Mouse (Mus musculus) lung, postnatal 0 days (tissue): ENCODE measurements around the gene H2afv. TPM values are rescaled to one million over a fixed set of nuclear protein-coding genes. Genes with fewer than 3 reads are reported as not detected.

Experiments used
- ATAC-seq: fragments of 200-750 bp; cut with Nextera tagmentation; 2 replicates; pipeline ENCODE4 v1.8.0; 2017; ENCODE audit warnings: moderate library complexity
- DNase-seq: peaks from one replicate; pipeline ENCODE4 v3.0.0-alpha.2; 2016; ENCODE audit warnings: low spot score
- H3K27ac ChIP-seq: fragments of 300-500 bp; sonication (generic); 2 replicates; pipeline ENCODE4 v1.5.1; 2014; ENCODE audit warnings: antibody characterized with exemption, mild to moderate bottlenecking, low read length, mixed read lengths
- H3K27me3 ChIP-seq: fragments of 300-500 bp; sonication (generic); replicated peaks from 2 replicates; pipeline ENCODE4 v1.6.1; 2014; ENCODE audit warnings: low read length, mixed read lengths; ENCODE audit not compliant: insufficient read depth
- H3K36me3 ChIP-seq: fragments of 300-500 bp; sonication (generic); 2 replicates; pipeline ENCODE4 v1.6.1; 2014; ENCODE audit warnings: low read length, mixed read lengths; ENCODE audit not compliant: insufficient read depth
- H3K4me1 ChIP-seq: fragments of 300-500 bp; sonication (generic); 2 replicates; pipeline ENCODE4 v1.6.1; 2014; ENCODE audit warnings: antibody characterized with exemption, low read depth, low read length, mixed read lengths; ENCODE audit not compliant: insufficient read depth
- H3K4me2 ChIP-seq: fragments of 300-500 bp; sonication (generic); replicated peaks from 2 replicates; pipeline ENCODE4 v1.6.1; 2014; ENCODE audit warnings: low read depth, mild to moderate bottlenecking, low read length, moderate library complexity, mixed read lengths
- H3K4me3 ChIP-seq: fragments of 300-500 bp; sonication (generic); 2 replicates; pipeline ENCODE4 v1.5.1; 2014; ENCODE audit warnings: low read depth, low read length
- H3K9ac ChIP-seq: fragments of 300-500 bp; sonication (generic); replicated peaks from 2 replicates; pipeline ENCODE4 v1.6.1; 2014; ENCODE audit warnings: low read depth, mild to moderate bottlenecking
- H3K9me3 ChIP-seq: fragments of 300-500 bp; sonication (generic); 2 replicates; pipeline ENCODE4 v1.6.1; 2016; ENCODE audit warnings: low read length, mixed read lengths
- CTCF ChIP-seq: IDR thresholded peaks from 2 replicates; pipeline ENCODE4 v1.5.1; 2016; ENCODE audit warnings: antibody characterized with exemption, mild to moderate bottlenecking
- EP300 ChIP-seq: IDR thresholded peaks from 2 replicates; pipeline ENCODE4 v1.6.1; 2016; ENCODE audit warnings: antibody characterized with exemption, mild to moderate bottlenecking, control low read depth
- WGBS: fragments of 180-500 bp; shearing (Covaris S2); extraction: QIAGEN DNeasy Blood & Tissue Kit; methylation state at CpG from one replicate; pipeline ENCODE4 v1.1.7; 2014; 5-methylcytosine and 5-hydroxymethylcytosine counted together
- microRNA-seq: library from miRNA; unstranded; fragments of <30 nt; microRNA quantifications from one replicate; pipeline ENCODE4, GENCODE M21; 2016
- polyA plus RNA-seq: library from polyadenylated mRNA; unstranded; fragments of >200 nt; fragmentation: Nextera tagmentation; extraction: Ambion mirVana; gene quantifications from 2 replicates; pipeline ENCODE4 v1.2.1, GENCODE M21; 2015

The H2afv gene
- polyA plus RNA-seq, 1 experiment from 2014 or later: 268 TPM

- no peak for TF ChIP-seq EP300
- TF ChIP-seq CTCF: no peak
- WGBS: 0% methylated on average over 12 of the region's 43 CpGs
- H3K27me3 ChIP-seq: no peaks in the 10 kb centered on the region
- no peaks in the 10 kb centered on the region for H3K36me3 ChIP-seq
- H3K4me3 ChIP-seq: peak overlapping the region; percentile 80
- H3K9me3 ChIP-seq: no peaks in the 10 kb centered on the region
- H3K27ac ChIP-seq: peak overlapping the region; percentile 95
- peak overlapping the region; percentile 79 for H3K9ac ChIP-seq
- ATAC-seq: no peak
- DNase-seq: no peak
- H3K4me2 ChIP-seq: peak overlapping the region; percentile 94
- H3K4me1 ChIP-seq: peaks cover 8% of the 10 kb centered on the region; the same call in 1 of the 2 replicates
Observed at GRCm38 (mm10) chr11:6389483-6389921, 54.7 kb downstream of the H2afv start.

DNA sequence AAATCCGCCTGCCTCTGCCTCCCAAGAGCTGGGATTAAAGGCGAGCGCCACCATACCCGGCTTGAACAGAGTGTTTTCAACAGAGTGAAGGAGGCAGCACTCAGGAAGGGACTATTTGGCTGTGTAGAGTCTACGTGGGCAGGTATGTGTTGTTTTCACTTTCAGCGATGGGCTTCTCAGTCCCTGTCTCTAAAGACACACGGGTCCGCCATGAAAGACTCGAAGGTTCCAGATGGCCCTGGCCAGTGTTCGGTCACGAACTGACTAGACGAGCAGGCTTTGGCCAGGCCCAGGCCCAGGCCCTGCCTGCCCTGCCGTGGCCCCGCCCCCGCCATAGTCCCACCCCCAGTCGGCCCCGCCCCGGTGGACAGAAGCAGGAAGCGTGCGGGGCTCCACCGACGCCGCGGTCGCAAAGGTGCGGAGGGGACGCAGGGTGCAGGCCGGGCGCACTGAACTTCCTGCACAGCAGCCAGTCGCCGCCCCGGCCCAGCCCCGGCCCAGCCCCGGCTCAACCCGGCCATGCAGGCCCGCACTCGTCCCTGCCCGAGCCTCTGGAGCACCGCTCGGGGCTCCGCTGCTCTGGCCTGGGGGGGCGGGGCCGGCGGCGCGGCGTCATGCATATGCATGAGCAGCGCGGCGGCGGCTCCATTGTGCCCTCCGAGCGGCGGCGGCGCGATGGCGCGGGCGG, 55.4 kb downstream of the H2afv start, which contains the start of gene Zmiz2:
Zmiz2 (plus strand) TSS at position 349 of the 688 bp plus-strand sequence.
- Histone ChIP-seq H3K27ac (peak within 1 kb of the TSS; percentile 95), H3K4me1 (peaks cover 8% of the 10 kb centered on the region; the same call in 1 of the 2 replicates), H3K27me3 (no peaks in the 10 kb centered on the region), H3K9ac (peak within 1 kb of the TSS; percentile 79), H3K9me3 (no peaks in the 10 kb centered on the region), H3K36me3 (no peaks in the 10 kb centered on the region), H3K4me3 (peak within 1 kb of the TSS; percentile 80), H3K4me2 (peak within 1 kb of the TSS; percentile 94)
- ATAC-seq (peak; percentile 98), DNase-seq (peak; percentile 95)
- no peak for TF ChIP-seq EP300
- no peak for TF ChIP-seq CTCF
- WGBS: 7% methylated on average over 34 of the region's 60 CpGs

DNA sequence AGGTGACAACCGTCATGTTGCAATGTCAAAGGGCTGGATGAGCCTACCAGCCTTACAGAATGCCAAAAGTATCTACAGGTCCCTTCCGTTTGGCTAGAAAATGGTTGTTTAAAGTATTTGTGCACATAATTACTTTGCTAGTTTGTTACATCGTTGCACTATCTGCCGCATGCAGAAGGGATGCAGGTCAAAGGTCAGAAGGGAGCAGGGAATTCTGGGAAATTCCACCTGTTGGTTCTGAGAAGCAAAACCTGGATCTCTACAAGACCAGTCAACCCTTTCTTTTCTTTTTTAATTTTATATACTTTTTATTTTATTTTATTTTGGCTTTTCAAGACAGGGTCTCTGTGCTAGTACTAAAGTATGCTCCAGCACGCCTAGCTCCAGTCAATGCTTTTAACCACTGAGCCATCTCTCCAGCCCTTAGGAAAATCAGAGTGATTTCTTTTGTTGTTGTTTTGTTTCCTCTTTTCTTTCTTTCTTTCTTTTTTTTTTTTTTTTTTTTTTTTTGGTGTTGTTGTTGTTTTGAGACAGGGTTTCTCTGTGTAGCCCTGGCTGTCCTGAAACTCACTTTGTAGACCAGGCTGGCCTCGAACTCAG, 56.0 kb downstream of the H2afv start:
- Histone ChIP-seq H3K4me3 (no peak overlapping the region), H3K4me1 (peaks cover 8% of the 10 kb centered on the region; the same call in 1 of the 2 replicates), H3K27ac (peak overlapping the region; percentile 95), H3K9me3 (no peaks in the 10 kb centered on the region), H3K27me3 (no peaks in the 10 kb centered on the region), H3K36me3 (no peaks in the 10 kb centered on the region), H3K4me2 (peak overlapping the region; percentile 94; the same call in 1 of the 2 replicates), H3K9ac (no peak overlapping the region)
- no peak for ATAC-seq
- DNase-seq: no peak
- TF ChIP-seq CTCF (no peak), EP300 (no peak)
- WGBS: 92% methylated on average over 6 of the region's 6 CpGs

DNA sequence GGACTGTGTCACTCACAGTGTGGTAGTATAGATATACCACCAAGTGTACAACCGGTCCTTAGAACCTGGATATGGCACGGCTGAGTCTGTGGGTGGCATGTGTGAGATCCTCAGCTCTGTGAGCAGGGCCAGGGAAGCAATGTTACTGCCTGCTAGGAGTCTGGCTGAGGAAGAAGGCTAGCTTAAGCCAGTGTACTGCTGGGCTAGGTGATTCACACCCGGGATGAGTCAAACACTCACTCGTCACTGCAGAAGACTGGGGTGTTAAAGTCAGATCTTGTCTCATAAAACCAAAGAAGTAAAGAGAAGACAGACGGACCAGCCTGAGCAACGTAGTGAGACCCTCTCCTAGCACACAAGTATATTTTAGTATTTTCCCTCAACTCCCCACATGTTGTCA, 63.3 kb downstream of the H2afv start:
- Histone ChIP-seq H3K4me3 (no peak overlapping the region), H3K27me3 (no peaks in the 10 kb centered on the region), H3K27ac (no peak overlapping the region), H3K4me1 (no peaks in the 10 kb centered on the region), H3K4me2 (no peak overlapping the region), H3K9ac (no peak overlapping the region), H3K36me3 (no peaks in the 10 kb centered on the region), H3K9me3 (no peaks in the 10 kb centered on the region)
- TF ChIP-seq EP300 (no peak), CTCF (no peak)
- DNase-seq (no peak), ATAC-seq (no peak)
- WGBS: 77% methylated on average over 6 of the region's 6 CpGs

Small RNAs within 50 kb of the gene (microRNA-seq; reads per million reads assigned to microRNA genes)
- gene Gm22123: not detected
- not detected for gene Mir7651

Other genes starting within 250 kb of the H2afv start
- gene A730071L15Rik, start 244.4 kb downstream of the H2afv start, polyA plus RNA-seq: 0.39 and 0.50 TPM in 2 replicates
- 26.8 TPM in 2 replicates for gene Nudcd3, start 244.0 kb downstream of the H2afv start, polyA plus RNA-seq
- gene Npc1l1, start 214.3 kb downstream of the H2afv start, polyA plus RNA-seq: not detected in 2 replicates
- gene Ddx56, start 176.7 kb downstream of the H2afv start, polyA plus RNA-seq: 38.2 and 41.9 TPM in 2 replicates
- gene Tmed4, start 169.6 kb downstream of the H2afv start, polyA plus RNA-seq: 92.0 and 95.7 TPM in 2 replicates
- gene Ogdh, start 152.8 kb downstream of the H2afv start, polyA plus RNA-seq: 78.8 and 84.1 TPM in 2 replicates
- gene Zmiz2, start 55.4 kb downstream of the H2afv start, polyA plus RNA-seq: 8.6 and 8.7 TPM in 2 replicates
- gene Ppia, start 29.0 kb downstream of the H2afv start, polyA plus RNA-seq: 3,011 and 3,180 TPM in 2 replicates
- 21.4 and 25.5 TPM in 2 replicates for gene Purb, start 31.5 kb upstream of the H2afv start, polyA plus RNA-seq
- 5.7 and 6.2 TPM in 2 replicates for gene Myo1g, start 76.5 kb upstream of the H2afv start, polyA plus RNA-seq
- 58.7 and 62.4 TPM in 2 replicates for gene Ccm2, start 102.4 kb upstream of the H2afv start, polyA plus RNA-seq
- gene Nacad, start 161.6 kb upstream of the H2afv start, polyA plus RNA-seq: 1.8 and 3.2 TPM in 2 replicates
- gene Tbrg4, start 181.6 kb upstream of the H2afv start, polyA plus RNA-seq: 10.8 and 10.9 TPM in 2 replicates
- gene Wap, start 194.2 kb upstream of the H2afv start, polyA plus RNA-seq: 27.6 TPM in 1 of 2 replicates, not detected in the other
- 9.6 and 22.1 TPM in 2 replicates for gene Ramp3, start 214.1 kb upstream of the H2afv start, polyA plus RNA-seq